Mouse (Mus musculus) MEL (cell line): ENCODE results near the gene Tle4. TPM values are rescaled to one million over a fixed set of nuclear protein-coding genes. Genes with fewer than 3 reads are reported as not detected.
A peak's percentile ranks its signal among the peaks of the same experiment; 100 is the strongest.

Experiments used
- DNase-seq: peaks from one replicate; pipeline ENCODE4 v3.0.0; 2011; ENCODE audit warnings: low read depth, low spot score
- H3K27ac ChIP-seq: 2 replicates; pipeline ENCODE4 v1.5.1; 2012; ENCODE audit warnings: low read depth, mild to moderate bottlenecking, control low read depth, low read length, moderate library complexity; ENCODE audit not compliant: control insufficient read depth
- H3K27me3 ChIP-seq, 2 experiments: fragments of 150-350 bp in 1 of 2; sonication (generic) in 1 of 2; 2 replicates each; pipeline ENCODE4 v1.6.1; 2012; ENCODE audit warnings: low read length in 2 of 2, mild to moderate bottlenecking in 2 of 2, improper control_type of control experiment in 1 of 2, moderate library complexity in 1 of 2; ENCODE audit not compliant: insufficient read depth in 2 of 2, control insufficient read depth in 1 of 2
- H3K36me3 ChIP-seq, 2 experiments: 2 replicates each; pipeline ENCODE4 v1.6.1; 2012 to 2014; ENCODE audit warnings: low read length in 2 of 2, improper control_type of control experiment in 1 of 2, inconsistent platforms in 1 of 2, mild to moderate bottlenecking in 1 of 2; ENCODE audit not compliant: insufficient read depth in 2 of 2, control insufficient read depth in 1 of 2
- H3K4me1 ChIP-seq, 2 experiments: fragments of 150-350 bp in 1 of 2; sonication (generic) in 1 of 2; 2 replicates each; pipeline ENCODE4 v1.6.1; 2012; ENCODE audit warnings: low read length in 2 of 2, improper control_type of control experiment in 1 of 2, mild to moderate bottlenecking in 1 of 2; ENCODE audit not compliant: insufficient read depth in 2 of 2, control insufficient read depth in 1 of 2
- H3K4me3 ChIP-seq, 2 experiments: fragments of 150-350 bp in 1 of 2; sonication (generic) in 1 of 2; 2 replicates each; pipeline ENCODE4 v1.5.1; 2012; ENCODE audit warnings: low read depth in 2 of 2, low read length in 2 of 2, mild to moderate bottlenecking in 2 of 2, moderate library complexity in 2 of 2, control low read depth in 1 of 2, improper control_type of control experiment in 1 of 2; ENCODE audit not compliant: control insufficient read depth in 1 of 2, insufficient read depth in 1 of 2
- H3K79me2 ChIP-seq: 2 replicates; pipeline ENCODE4 v1.6.1; 2012; ENCODE audit warnings: mild to moderate bottlenecking, low read length, moderate library complexity; ENCODE audit not compliant: control insufficient read depth, poor library complexity, insufficient read depth
- H3K9ac ChIP-seq: 2 replicates; pipeline ENCODE4 v1.6.1; 2012; ENCODE audit warnings: low read depth, mild to moderate bottlenecking, control low read depth, low read length, moderate library complexity; ENCODE audit not compliant: control insufficient read depth, poor library complexity, severe bottlenecking
- H3K9me3 ChIP-seq: fragments of 150-350 bp; sonication (generic); replicated peaks from 2 replicates; pipeline ENCODE4 v1.6.1; 2012; ENCODE audit warnings: mild to moderate bottlenecking, low read length, improper control_type of control experiment, moderate library complexity; ENCODE audit not compliant: insufficient read depth
- CTCF ChIP-seq, 3 experiments: IDR thresholded peaks in 2 of 3; conservative IDR thresholded peaks in 1 of 3; 2 replicates each; pipeline ENCODE4 v1.5.1; 2011 to 2012; ENCODE audit warnings: low read length in 3 of 3, low read depth in 2 of 3, mild to moderate bottlenecking in 2 of 3, improper control_type of control experiment in 1 of 3, inconsistent platforms in 1 of 3, mixed read lengths in 1 of 3, moderate library complexity in 1 of 3; ENCODE audit not compliant: control insufficient read depth in 1 of 3, insufficient read depth in 1 of 3, poor library complexity in 1 of 3, severe bottlenecking in 1 of 3
- ELF1 ChIP-seq: IDR thresholded peaks from 2 replicates; pipeline ENCODE4 v1.6.1; 2014; ENCODE audit warnings: low read depth, mild to moderate bottlenecking, inconsistent platforms, low read length, improper control_type of control experiment, moderate library complexity
- EP300 ChIP-seq, 2 experiments: IDR thresholded peaks; 2 replicates each; pipeline ENCODE4 v1.6.1; 2011; ENCODE audit warnings: improper control_type of control experiment in 2 of 2, low read length in 2 of 2, low read depth in 1 of 2, mild to moderate bottlenecking in 1 of 2
- ETS1 ChIP-seq: IDR thresholded peaks from 2 replicates; pipeline ENCODE4 v1.6.1; 2012; ENCODE audit warnings: low read depth, mild to moderate bottlenecking, inconsistent platforms, low read length, improper control_type of control experiment, moderate library complexity
- GATA1 ChIP-seq: IDR thresholded peaks from 2 replicates; pipeline ENCODE4 v1.6.1; 2011; ENCODE audit warnings: low read depth, low read length, improper control_type of control experiment
- JUND ChIP-seq: IDR thresholded peaks from 2 replicates; pipeline ENCODE4 v1.6.1; 2011; ENCODE audit warnings: low read depth, mild to moderate bottlenecking, improper control_type of control experiment, low read length
- MAFK ChIP-seq: IDR thresholded peaks from 2 replicates; pipeline ENCODE4 v1.6.1; 2011; ENCODE audit warnings: low read depth, mild to moderate bottlenecking, low read length, improper control_type of control experiment, borderline replicate concordance
- MAX ChIP-seq: IDR thresholded peaks from 2 replicates; pipeline ENCODE4 v1.6.1; 2011; ENCODE audit warnings: low read length, improper control_type of control experiment
- MAZ ChIP-seq: IDR thresholded peaks from 2 replicates; pipeline ENCODE4 v1.6.1; 2012; ENCODE audit warnings: low read depth, mild to moderate bottlenecking, inconsistent platforms, low read length, improper control_type of control experiment
- MYB ChIP-seq: IDR thresholded peaks from 2 replicates; pipeline ENCODE4 v1.6.1; 2011; ENCODE audit warnings: mild to moderate bottlenecking, low read depth, low read length, improper control_type of control experiment
- MYC ChIP-seq: IDR thresholded peaks from 2 replicates; pipeline ENCODE4 v1.6.1; 2011; ENCODE audit warnings: low read depth, mild to moderate bottlenecking, low read length, improper control_type of control experiment, moderate library complexity
- NRF1 ChIP-seq: IDR thresholded peaks from 2 replicates; pipeline ENCODE4 v1.6.1; 2014; ENCODE audit warnings: low read depth, mild to moderate bottlenecking, inconsistent platforms, low read length, improper control_type of control experiment, moderate library complexity; ENCODE audit not compliant: poor library complexity, insufficient read depth, severe bottlenecking
- POLR2A ChIP-seq, 2 experiments: IDR thresholded peaks; 2 replicates each; pipeline ENCODE4 v1.6.1; 2011 to 2012; ENCODE audit warnings: low read length in 2 of 2, mild to moderate bottlenecking in 2 of 2, control low read depth in 1 of 2, improper control_type of control experiment in 1 of 2, low read depth in 1 of 2, moderate library complexity in 1 of 2; ENCODE audit not compliant: control insufficient read depth in 1 of 2, insufficient read depth in 1 of 2, poor library complexity in 1 of 2
- POLR2AphosphoS2 ChIP-seq: IDR thresholded peaks from 2 replicates; pipeline ENCODE4 v1.6.1; 2011; ENCODE audit warnings: low read length, improper control_type of control experiment
- SIN3A ChIP-seq: IDR thresholded peaks from 2 replicates; pipeline ENCODE4 v1.6.1; 2012; ENCODE audit warnings: low read length, improper control_type of control experiment, inconsistent platforms
- SMC3 ChIP-seq: IDR thresholded peaks from 2 replicates; pipeline ENCODE4 v1.6.1; 2011; ENCODE audit warnings: low read depth, low read length, improper control_type of control experiment
- TBP ChIP-seq: IDR thresholded peaks from 2 replicates; pipeline ENCODE4 v1.8.0; 2011; ENCODE audit warnings: low read depth, low read length, improper control_type of control experiment
- TCF12 ChIP-seq: IDR thresholded peaks from 2 replicates; pipeline ENCODE4 v1.6.1; 2014; ENCODE audit warnings: low read depth, mild to moderate bottlenecking, inconsistent platforms, low read length, improper control_type of control experiment, moderate library complexity
- USF1 ChIP-seq: IDR thresholded peaks from 2 replicates; pipeline ENCODE4 v1.6.1; 2014; ENCODE audit warnings: low read depth, mild to moderate bottlenecking, inconsistent platforms, low read length, improper control_type of control experiment, moderate library complexity
- ZC3H11A ChIP-seq: IDR thresholded peaks from 2 replicates; pipeline ENCODE4 v1.6.1; 2012; ENCODE audit warnings: low read depth, mild to moderate bottlenecking, inconsistent platforms, low read length, improper control_type of control experiment
- ZKSCAN1 ChIP-seq: IDR thresholded peaks from 2 replicates; pipeline ENCODE4 v1.6.1; 2012; ENCODE audit warnings: low read depth, mild to moderate bottlenecking, inconsistent platforms, low read length, improper control_type of control experiment, moderate library complexity
- ZMIZ1 ChIP-seq: IDR thresholded peaks from 2 replicates; pipeline ENCODE4 v1.6.1; 2012; ENCODE audit warnings: low read depth, mild to moderate bottlenecking, inconsistent platforms, low read length, improper control_type of control experiment, moderate library complexity
- ZNF384 ChIP-seq: IDR thresholded peaks from 2 replicates; pipeline ENCODE4 v1.6.1; 2012; ENCODE audit warnings: low read depth, mild to moderate bottlenecking, inconsistent platforms, low read length, improper control_type of control experiment
- polyA plus RNA-seq, 2 experiments: library from polyadenylated mRNA; stranded (reverse) in 1 of 2; unstranded in 1 of 2; fragments of >175 nt in 1 of 2; fragments of >200 nt in 1 of 2; gene quantifications; 2 replicates each; pipeline versions ENCODE4 v1.2.1 to v1.2.4; 2012; ENCODE audit warnings: low replicate concordance in 2 of 2, low read depth in 1 of 2; ENCODE audit not compliant: insufficient read length in 2 of 2, insufficient read depth in 1 of 2, missing spikeins in 1 of 2
- total RNA-seq: library from RNA; depleted of rRNA; stranded (reverse); fragments of 300-350 nt; gene quantifications from 2 replicates; pipeline ENCODE4 v1.2.3, GENCODE M21; 2012

The Tle4 gene
- total and polyA plus RNA-seq, 3 experiments, result 6.0 to 42.5 (median 14.0) TPM

GRCm38 (mm10) chr19:14532861-14533260 lies 65.0 kb downstream of the Tle4 start:
- DNase-seq, result no peak
- no peak overlapping the region for H3K27ac ChIP-seq
- H3K4me1 ChIP-seq, result 0 out of 4 replicates have a peak, but pooled peaks cover 0 to 4% of the 10 kb centered on the region in 2 experiments
- no peak for TF ChIP-seq MYB
- no peak for TF ChIP-seq JUND
- no peak for TF ChIP-seq TBP
- TF ChIP-seq MYC, result no peak
- TF ChIP-seq CTCF (IDR thresholded peaks at IDR 0.05 in 2 of 3, conservative IDR thresholded peaks at IDR 0.05 in 1 of 3; ENCODE audit: control insufficient read depth in 1 of 3, insufficient read depth in 1 of 3, low read depth in 2 of 3, low read length in 3 of 3, poor library complexity in 1 of 3, severe bottlenecking in 1 of 3), result no peak
- no peak for TF ChIP-seq ZNF384
- TF ChIP-seq TCF12, result no peak
- no peak for TF ChIP-seq MAZ
- TF ChIP-seq SMC3, result no peak
- no peak for TF ChIP-seq ELF1
- no peak for TF ChIP-seq NRF1
- no peak for TF ChIP-seq MAX
- no peak for TF ChIP-seq ZC3H11A
- TF ChIP-seq GATA1, result no peak
- no peak for TF ChIP-seq MAFK
- no peaks in the 10 kb centered on the region for H3K27me3 ChIP-seq
- H3K36me3 ChIP-seq, result peaks cover 0 to 5% of the 10 kb centered on the region in 2 experiments; a peak in 3 of 4 replicates
- no peak overlapping the region for H3K4me3 ChIP-seq
- no peaks in the 10 kb centered on the region for H3K9me3 ChIP-seq
- no peak overlapping the region for H3K9ac ChIP-seq
- H3K79me2 ChIP-seq, result no peaks in the 10 kb centered on the region

GRCm38 (mm10) chr19:14520098-14520802 lies 77.6 kb downstream of the Tle4 start:
- Histone ChIP-seq H3K4me3 (peak overlapping the region in 1 of 2 experiments; percentile 25; a peak in 2 of 4 replicates), H3K79me2 (no peaks in the 10 kb centered on the region), H3K9me3 (no peaks in the 10 kb centered on the region), H3K27ac (no peak overlapping the region), H3K27me3 (no peaks in the 10 kb centered on the region), H3K36me3 (peaks cover 0 to 12% of the 10 kb centered on the region in 2 experiments; a peak in 3 of 4 replicates), H3K9ac (no peak overlapping the region), H3K4me1 (peaks cover 3 to 15% of the 10 kb centered on the region in 2 experiments)
- TF ChIP-seq POLR2A (IDR thresholded peaks at IDR 0.05; ENCODE audit: control insufficient read depth in 1 of 2, insufficient read depth in 1 of 2, low read depth in 1 of 2, low read length in 2 of 2, poor library complexity in 1 of 2) (peak in 1 of 2 experiments; percentile 67; a peak in 1 of 4 replicates), NRF1 (no peak), ZKSCAN1 (no peak), MAX (no peak), ETS1 (peak; percentile 32; the same call in 1 of the 2 replicates), ZMIZ1 (peak; percentile 96), MAFK (no peak), GATA1 (peak; percentile 92), TBP (peak; percentile 93), POLR2AphosphoS2 (peak; percentile 70; the same call in 1 of the 2 replicates), SMC3 (no peak), MYC (no peak), SIN3A (peak; percentile 71), EP300 (IDR thresholded peaks at IDR 0.05; ENCODE audit: low read depth in 1 of 2, low read length in 2 of 2) (peak; percentile 40 to 58; a peak in 3 of 4 replicates), USF1 (no peak)
- peak; percentile 81 for DNase-seq
